6 mouse cellular contexts compared by ENCODE assay signal in genomic region chr15:81480284-81480683, GRCm38 (mm10). TPM values are rescaled to one million over a fixed set of nuclear protein-coding genes. Genes with fewer than 3 reads are reported as not detected.
A peak's percentile ranks its signal among the peaks of the same experiment; 100 is the strongest.
DNase-seq lines count a peak whose midpoint lies in the region; ATAC-seq and TF ChIP-seq lines count a peak whose summit lies in the region.
"Not testable (repeated sequence)": the region's sequence is repeated elsewhere in the genome, so short reads cannot be mapped to it uniquely, and the experiment has no call there.

No protein-coding gene starts in this region.

- not testable (repeated sequence) for TF ChIP-seq EP300 in CH12.LX (IDR thresholded peaks at IDR 0.05; ENCODE audit: low read length); MEL (IDR thresholded peaks at IDR 0.05; ENCODE audit: low read depth in 1 of 2, low read length in 2 of 2)

- not testable (repeated sequence) for ATAC-seq in liver, embryonic 12.5 days

- WGBS in liver, embryonic 12.5 days (ENCODE audit: insufficient replicate concordance), result 77% methylated on average over 3 of the region's 3 CpGs

- in situ Hi-C loops in CH12.LX (cut with MboI; ENCODE audit: low pct_ligation_motif_present, low pct_unique_long_range_greater_than_20kb, low sequenced_read_pairs), result loop anchor here (10.0 kb wide), 1 partner anchor 105 kb away; the partner anchor contains the start of gene Ep300
- in situ Hi-C loops in ES-E14 (cut with MboI; ENCODE audit: low sequenced_read_pairs in 2 of 2, unreplicated experiment in 2 of 2), result not testable (repeated sequence)

- H3K9me3 ChIP-seq in CH12.LX (replicated peaks; ENCODE audit: low read length); E14TG2a.4 (ENCODE audit: low read length); ES-E14 (ENCODE audit: control insufficient read depth, insufficient read depth, low read depth, low read length); MEL (replicated peaks; ENCODE audit: insufficient read depth, low read length); liver, embryonic 12.5 days (replicated peaks): not testable (repeated sequence)

- H3K27ac ChIP-seq in CH12.LX (ENCODE audit: insufficient read depth, low read depth); ES-E14 (ENCODE audit: insufficient read depth, low read depth, low read length, poor library complexity, severe bottlenecking); MEL (ENCODE audit: control insufficient read depth, low read depth, low read length); brown adipose tissue, adult 24 weeks (replicated peaks; ENCODE audit: low read depth, low read length); liver, embryonic 12.5 days: not testable (repeated sequence)

- DNase-seq in CH12.LX (ENCODE audit: extremely low read depth); ES-E14 (ENCODE audit: low read depth, low spot score); MEL (ENCODE audit: low read depth, low spot score): not testable (repeated sequence)

- not testable (repeated sequence) for TF ChIP-seq CTCF in CH12.LX (conservative IDR thresholded peaks at IDR 0.05 in 1 of 2, IDR thresholded peaks at IDR 0.05 in 1 of 2; ENCODE audit: low read depth in 2 of 2, low read length in 2 of 2); E14TG2a.4 (conservative IDR thresholded peaks at IDR 0.05; ENCODE audit: low read length); MEL (IDR thresholded peaks at IDR 0.05 in 2 of 3, conservative IDR thresholded peaks at IDR 0.05 in 1 of 3; ENCODE audit: control insufficient read depth in 1 of 3, insufficient read depth in 1 of 3, low read depth in 2 of 3, low read length in 3 of 3, poor library complexity in 1 of 3, severe bottlenecking in 1 of 3)

- peaks cover 3 to 13% of the 10 kb centered on the region in 2 experiments for H3K36me3 ChIP-seq in CH12.LX (replicated peaks in 1 of 2; ENCODE audit: control insufficient read depth in 1 of 2, insufficient read depth in 1 of 2, low read length in 1 of 2)
- not testable (repeated sequence) for H3K36me3 ChIP-seq in E14TG2a.4 (ENCODE audit: insufficient read depth, low read length); ES-E14 (ENCODE audit: control insufficient read depth, insufficient read depth, low read length, poor library complexity, severe bottlenecking); MEL (ENCODE audit: control insufficient read depth in 1 of 2, insufficient read depth in 2 of 2, low read length in 2 of 2)
- H3K36me3 ChIP-seq in liver, embryonic 12.5 days, result peaks cover 13% of the 10 kb centered on the region

- not testable (repeated sequence) for TF ChIP-seq POLR2A in CH12.LX (IDR thresholded peaks at IDR 0.05; ENCODE audit: low read depth, low read length); MEL (IDR thresholded peaks at IDR 0.05; ENCODE audit: control insufficient read depth in 1 of 2, insufficient read depth in 1 of 2, low read depth in 1 of 2, low read length in 2 of 2, poor library complexity in 1 of 2)

- peak overlapping the region; percentile 41; the same call in 1 of the 2 replicates for H3K4me2 ChIP-seq in CH12.LX (ENCODE audit: insufficient read depth, low read depth, poor library complexity, severe bottlenecking)
- 0 out of 2 replicates have a peak overlapping the region, but pooled peaks have one; percentile 70 for H3K4me2 ChIP-seq in liver, embryonic 12.5 days

- not testable (repeated sequence) for H3K27me3 ChIP-seq in CH12.LX (replicated peaks); E14TG2a.4 (ENCODE audit: insufficient read depth, low read length); MEL (ENCODE audit: control insufficient read depth in 1 of 2, insufficient read depth in 2 of 2, low read length in 2 of 2); liver, embryonic 12.5 days (replicated peaks)

- not testable (repeated sequence) for H3K4me1 ChIP-seq in CH12.LX (ENCODE audit: control insufficient read depth in 1 of 2, insufficient read depth in 2 of 2); brown adipose tissue, adult 24 weeks (ENCODE audit: control insufficient read depth, insufficient read depth, insufficient read length, low read length)
- H3K4me1 ChIP-seq in E14TG2a.4 (replicated peaks; ENCODE audit: low read depth, low read length), result peaks cover 63% of the 10 kb centered on the region
- H3K4me1 ChIP-seq in ES-E14 (ENCODE audit: control insufficient read depth in 2 of 2, insufficient read depth in 2 of 2, low read length in 2 of 2, poor library complexity in 1 of 2), result peaks cover 7 to 11% of the 10 kb centered on the region in 2 experiments
- peaks cover 0 to 12% of the 10 kb centered on the region in 2 experiments; a peak in 3 of 4 replicates for H3K4me1 ChIP-seq in MEL (ENCODE audit: control insufficient read depth in 1 of 2, insufficient read depth in 2 of 2, low read length in 2 of 2)
- peaks cover 31% of the 10 kb centered on the region for H3K4me1 ChIP-seq in liver, embryonic 12.5 days

- H3K4me3 ChIP-seq in CH12.LX (replicated peaks in 1 of 3; ENCODE audit: low read depth in 2 of 3, low read length in 2 of 3, poor library complexity in 1 of 3); ES-E14 (ENCODE audit: insufficient read depth in 1 of 2, low read depth in 1 of 2, low read length in 2 of 2, poor library complexity in 1 of 2, severe bottlenecking in 1 of 2); MEL (ENCODE audit: control insufficient read depth in 1 of 2, insufficient read depth in 1 of 2, low read depth in 2 of 2, low read length in 2 of 2); liver, embryonic 12.5 days: not testable (repeated sequence)
- H3K4me3 ChIP-seq in E14TG2a.4 (replicated peaks; ENCODE audit: low read length), result peak overlapping the region; percentile 24; the same call in 1 of the 2 replicates
- H3K4me3 ChIP-seq in brown adipose tissue, adult 24 weeks (ENCODE audit: insufficient read depth, low read depth, low read length), result peak overlapping the region; percentile 62

- H3K79me2 ChIP-seq in CH12.LX (replicated peaks; ENCODE audit: control insufficient read depth, extremely low read depth, insufficient read depth, poor library complexity, severe bottlenecking); MEL (ENCODE audit: control insufficient read depth, insufficient read depth, low read length, poor library complexity): not testable (repeated sequence)

- dilution Hi-C loops in CH12.LX (cut with MboI; ENCODE audit: extremely low pct_ligation_motif_present, extremely low pct_unique_long_range_greater_than_20kb, low sequenced_read_pairs), result not testable (repeated sequence)

- TF ChIP-seq RAD21 in CH12.LX (IDR thresholded peaks at IDR 0.05; ENCODE audit: low read depth, low read length); MEL (IDR thresholded peaks at IDR 0.05; ENCODE audit: low read depth, low read length): not testable (repeated sequence)

- H3K9ac ChIP-seq in CH12.LX (ENCODE audit: insufficient read depth, low read depth); ES-E14 (ENCODE audit: insufficient read depth, low read depth, low read length, poor library complexity, severe bottlenecking); MEL (ENCODE audit: control insufficient read depth, low read depth, low read length, poor library complexity, severe bottlenecking); liver, embryonic 12.5 days: not testable (repeated sequence)

TF ChIP-seq in CH12.LX, 34 proteins besides CTCF, POLR2A, EP300 and RAD21:
- peak; percentile 27; the same call in 1 of the 2 replicates for TF ChIP-seq ZNF384 (IDR thresholded peaks at IDR 0.05; ENCODE audit: low read depth, low read length)

TF ChIP-seq in ES-E14, 5 proteins besides CTCF, POLR2A, EP300 and RAD21:
- TF ChIP-seq ZNF384 (IDR thresholded peaks at IDR 0.05; ENCODE audit: low read depth, low read length), result peak; percentile 64; the same call in 1 of the 2 replicates

TF ChIP-seq in MEL, 35 proteins besides CTCF, POLR2A, EP300 and RAD21:
- peak; percentile 79 for TF ChIP-seq ZNF384 (IDR thresholded peaks at IDR 0.05; ENCODE audit: low read depth, low read length)

RNA-seq across cellular contexts. Expression of gene Rbx1, which starts 14.2 kb away (rescaled TPM):
- total RNA-seq in CH12.LX (2012; rRNA removed) (238 and 249 TPM in 2 replicates), CH12.LX (2014; rRNA removed) (177 and 178 TPM in 2 replicates), ES-E14 (2012; rRNA removed) (179 and 282 TPM in 2 replicates), MEL (2012; rRNA removed) (307 and 316 TPM in 2 replicates)
- polyA plus RNA-seq in CH12.LX (2012; ENCODE audit: insufficient read length, low read depth) (151 and 184 TPM in 2 replicates), MEL (2012; ENCODE audit: insufficient read depth in 1 of 2, insufficient read length in 2 of 2, low read depth in 1 of 2, low replicate concordance in 2 of 2, missing spikeins in 1 of 2) (100 to 1,000 TPM; 228 to 778 TPM)
- 124 and 161 TPM in 2 replicates for polyA plus RNA-seq in brown adipose tissue, adult 24 weeks (2012; ENCODE audit: insufficient read depth, insufficient read length, missing spikeins)
- 334 and 384 TPM in 2 replicates for polyA plus RNA-seq in liver, embryonic 12.5 days (2016; fragmentation: Nextera tagmentation; extraction: Ambion mirVana)
